Mouse (Mus musculus): ENCODE results near the gene Naaladl2. TPM values are rescaled to one million over a fixed set of nuclear protein-coding genes. Genes with fewer than 3 reads are reported as not detected.

Gene Naaladl2
- polyA plus RNA-seq, 1 experiment, result not detected

DNA sequence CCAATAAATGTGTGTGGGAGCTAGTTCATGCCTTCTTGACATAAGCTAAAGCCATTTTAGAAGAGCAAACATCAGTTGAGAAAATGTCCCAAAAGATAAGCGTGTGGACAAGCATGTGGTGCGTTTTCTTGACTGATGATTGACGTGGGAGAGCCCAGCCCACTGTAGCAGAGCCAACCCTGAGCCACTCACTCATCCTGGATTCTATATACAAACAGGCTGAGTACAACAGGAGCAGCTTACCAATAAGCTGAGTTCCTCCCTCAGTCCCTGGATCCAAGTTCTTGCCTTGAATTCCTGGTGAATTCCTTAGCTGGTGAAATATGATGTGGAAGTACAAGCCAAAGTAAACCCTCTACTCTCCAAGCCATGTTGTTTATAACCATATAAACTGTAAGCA, 395.0 kb downstream of the Naaladl2 start:
- no peak overlapping the region for H3K27ac ChIP-seq (ENCODE audit: insufficient read depth, low read length)
- no peaks in the 10 kb centered on the region for H3K27me3 ChIP-seq (ENCODE audit: control insufficient read depth, insufficient read depth, low read length, poor library complexity, severe bottlenecking)
- no peaks in the 10 kb centered on the region for H3K9me3 ChIP-seq (replicated peaks; ENCODE audit: control insufficient read depth, insufficient read depth, low read length, poor library complexity, severe bottlenecking)
- H3K36me3 ChIP-seq (ENCODE audit: control insufficient read depth, insufficient read depth, low read length, poor library complexity, severe bottlenecking), result no peaks in the 10 kb centered on the region
- H3K9ac ChIP-seq (ENCODE audit: low read depth, poor library complexity, severe bottlenecking), result no peak overlapping the region
- no peaks in the 10 kb centered on the region for H3K4me1 ChIP-seq (ENCODE audit: control insufficient read depth, insufficient read depth, low read length)
- no peak overlapping the region for H3K4me3 ChIP-seq (ENCODE audit: low read depth, low read length)
- TF ChIP-seq POLR2A (IDR thresholded peaks at IDR 0.05; ENCODE audit: insufficient read depth, low read length), result no peak
- TF ChIP-seq EP300 (IDR thresholded peaks at IDR 0.05; ENCODE audit: insufficient read depth, low read depth, low read length), result no peak
- TF ChIP-seq CTCF (IDR thresholded peaks at IDR 0.05; ENCODE audit: low read depth, low read length), result no peak

GRCm38 (mm10) chr3:24747182-24747856, 396.7 kb downstream of the Naaladl2 start:
- Histone ChIP-seq H3K27me3 (ENCODE audit: control insufficient read depth, insufficient read depth, low read length, poor library complexity, severe bottlenecking) (no peaks in the 10 kb centered on the region), H3K36me3 (ENCODE audit: control insufficient read depth, insufficient read depth, low read length, poor library complexity, severe bottlenecking) (no peaks in the 10 kb centered on the region), H3K27ac (ENCODE audit: insufficient read depth, low read length) (no peak overlapping the region), H3K4me3 (ENCODE audit: low read depth, low read length) (no peak overlapping the region), H3K9me3 (replicated peaks; ENCODE audit: control insufficient read depth, insufficient read depth, low read length, poor library complexity, severe bottlenecking) (no peaks in the 10 kb centered on the region), H3K9ac (ENCODE audit: low read depth, poor library complexity, severe bottlenecking) (no peak overlapping the region), H3K4me1 (ENCODE audit: control insufficient read depth, insufficient read depth, low read length) (no peaks in the 10 kb centered on the region)
- TF ChIP-seq POLR2A (IDR thresholded peaks at IDR 0.05; ENCODE audit: insufficient read depth, low read length) (no peak), CTCF (IDR thresholded peaks at IDR 0.05; ENCODE audit: low read depth, low read length) (no peak), EP300 (IDR thresholded peaks at IDR 0.05; ENCODE audit: insufficient read depth, low read depth, low read length) (no peak)

DNA sequence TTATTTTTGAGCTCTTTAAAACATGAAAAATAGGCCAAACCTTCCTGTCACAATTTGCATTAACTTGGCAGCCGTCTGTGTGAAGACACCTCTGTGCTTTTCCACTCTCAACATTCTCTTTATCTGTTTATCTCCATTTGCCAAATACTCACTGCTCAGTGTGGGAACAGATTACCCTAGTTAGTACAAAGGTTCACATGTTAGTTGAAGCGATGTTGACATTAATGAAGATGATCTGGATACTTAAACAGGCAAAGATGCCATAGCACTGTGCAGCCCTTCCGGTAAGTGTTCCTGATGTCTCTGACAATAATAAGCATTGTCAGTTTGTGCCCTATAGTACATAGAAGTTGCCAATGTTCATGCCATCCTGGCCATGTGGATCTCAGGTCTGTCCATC, 400.1 kb downstream of the Naaladl2 start:
- H3K27me3 ChIP-seq (ENCODE audit: control insufficient read depth, insufficient read depth, low read length, poor library complexity, severe bottlenecking), result no peaks in the 10 kb centered on the region
- H3K9ac ChIP-seq (ENCODE audit: low read depth, poor library complexity, severe bottlenecking), result no peak overlapping the region
- no peaks in the 10 kb centered on the region for H3K36me3 ChIP-seq (ENCODE audit: control insufficient read depth, insufficient read depth, low read length, poor library complexity, severe bottlenecking)
- no peaks in the 10 kb centered on the region for H3K4me1 ChIP-seq (ENCODE audit: control insufficient read depth, insufficient read depth, low read length)
- no peaks in the 10 kb centered on the region for H3K9me3 ChIP-seq (replicated peaks; ENCODE audit: control insufficient read depth, insufficient read depth, low read length, poor library complexity, severe bottlenecking)
- no peak overlapping the region for H3K27ac ChIP-seq (ENCODE audit: insufficient read depth, low read length)
- no peak overlapping the region for H3K4me3 ChIP-seq (ENCODE audit: low read depth, low read length)
- TF ChIP-seq CTCF (IDR thresholded peaks at IDR 0.05; ENCODE audit: low read depth, low read length) (no peak), POLR2A (IDR thresholded peaks at IDR 0.05; ENCODE audit: insufficient read depth, low read length) (no peak), EP300 (IDR thresholded peaks at IDR 0.05; ENCODE audit: insufficient read depth, low read depth, low read length) (no peak)

GRCm38 (mm10) chr3:24719181-24719749, 424.8 kb downstream of the Naaladl2 start:
- no peak overlapping the region for H3K4me3 ChIP-seq (ENCODE audit: low read depth, low read length)
- no peak overlapping the region for H3K27ac ChIP-seq (ENCODE audit: insufficient read depth, low read length)
- H3K4me1 ChIP-seq (ENCODE audit: control insufficient read depth, insufficient read depth, low read length), result no peaks in the 10 kb centered on the region
- H3K27me3 ChIP-seq (ENCODE audit: control insufficient read depth, insufficient read depth, low read length, poor library complexity, severe bottlenecking), result no peaks in the 10 kb centered on the region; the same call in 1 of the 2 replicates
- H3K36me3 ChIP-seq (ENCODE audit: control insufficient read depth, insufficient read depth, low read length, poor library complexity, severe bottlenecking), result no peaks in the 10 kb centered on the region
- H3K9me3 ChIP-seq (replicated peaks; ENCODE audit: control insufficient read depth, insufficient read depth, low read length, poor library complexity, severe bottlenecking), result no peaks in the 10 kb centered on the region
- TF ChIP-seq POLR2A (IDR thresholded peaks at IDR 0.05; ENCODE audit: insufficient read depth, low read length) (no peak), CTCF (IDR thresholded peaks at IDR 0.05; ENCODE audit: low read depth, low read length) (no peak), EP300 (IDR thresholded peaks at IDR 0.05; ENCODE audit: insufficient read depth, low read depth, low read length) (no peak)
- H3K9ac ChIP-seq (ENCODE audit: low read depth, poor library complexity, severe bottlenecking), result no peak overlapping the region

GRCm38 (mm10) chr3:24714770-24715169, 429.3 kb downstream of the Naaladl2 start:
- TF ChIP-seq POLR2A (IDR thresholded peaks at IDR 0.05; ENCODE audit: insufficient read depth, low read length), result no peak
- Histone ChIP-seq H3K9me3 (replicated peaks; ENCODE audit: control insufficient read depth, insufficient read depth, low read length, poor library complexity, severe bottlenecking) (no peaks in the 10 kb centered on the region), H3K4me3 (ENCODE audit: low read depth, low read length) (no peak overlapping the region), H3K36me3 (ENCODE audit: control insufficient read depth, insufficient read depth, low read length, poor library complexity, severe bottlenecking) (no peaks in the 10 kb centered on the region), H3K4me1 (ENCODE audit: control insufficient read depth, insufficient read depth, low read length) (no peaks in the 10 kb centered on the region), H3K27me3 (ENCODE audit: control insufficient read depth, insufficient read depth, low read length, poor library complexity, severe bottlenecking) (no peaks in the 10 kb centered on the region; the same call in 1 of the 2 replicates), H3K9ac (ENCODE audit: low read depth, poor library complexity, severe bottlenecking) (no peak overlapping the region), H3K27ac (ENCODE audit: insufficient read depth, low read length) (no peak overlapping the region)

DNA sequence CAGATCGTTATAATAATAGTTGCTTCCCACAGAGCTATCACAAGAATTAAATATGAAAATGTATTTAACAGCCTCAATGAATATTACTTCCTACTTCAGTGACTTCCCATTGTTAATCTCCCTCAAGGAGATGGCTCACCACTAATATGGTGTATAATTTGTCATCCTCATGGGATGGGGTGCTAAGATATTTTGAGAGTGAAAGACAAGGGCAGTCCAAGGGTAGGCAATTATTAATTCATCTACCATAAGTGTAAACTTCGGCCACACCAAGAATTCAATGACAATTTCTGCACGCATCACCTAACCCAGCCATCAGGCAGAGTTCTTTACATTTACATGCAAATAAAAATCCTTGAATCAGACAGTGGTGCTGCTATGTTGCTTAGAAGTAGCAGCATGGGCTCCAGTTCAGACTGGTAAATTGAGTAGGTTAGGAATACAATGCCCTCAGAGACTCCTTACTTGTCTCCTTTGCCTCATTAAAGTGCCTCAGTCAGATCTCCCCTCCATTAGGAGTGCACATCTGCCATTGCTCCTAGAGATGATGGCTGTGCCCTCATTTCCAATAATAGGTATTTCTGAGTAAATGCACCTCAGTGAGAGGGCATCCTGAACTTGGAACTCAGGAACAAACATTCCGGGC, 438.2 kb downstream of the Naaladl2 start:
- no peaks in the 10 kb centered on the region for H3K4me1 ChIP-seq (ENCODE audit: control insufficient read depth, insufficient read depth, low read length)
- no peak overlapping the region for H3K27ac ChIP-seq (ENCODE audit: insufficient read depth, low read length)
- no peaks in the 10 kb centered on the region for H3K27me3 ChIP-seq (ENCODE audit: control insufficient read depth, insufficient read depth, low read length, poor library complexity, severe bottlenecking)
- H3K36me3 ChIP-seq (ENCODE audit: control insufficient read depth, insufficient read depth, low read length, poor library complexity, severe bottlenecking), result no peaks in the 10 kb centered on the region
- H3K4me3 ChIP-seq (ENCODE audit: low read depth, low read length), result no peak overlapping the region
- TF ChIP-seq POLR2A (IDR thresholded peaks at IDR 0.05; ENCODE audit: insufficient read depth, low read length) (no peak), CTCF (IDR thresholded peaks at IDR 0.05; ENCODE audit: low read depth, low read length) (no peak), EP300 (IDR thresholded peaks at IDR 0.05; ENCODE audit: insufficient read depth, low read depth, low read length) (no peak)
- H3K9me3 ChIP-seq (replicated peaks; ENCODE audit: control insufficient read depth, insufficient read depth, low read length, poor library complexity, severe bottlenecking), result no peaks in the 10 kb centered on the region
- H3K9ac ChIP-seq (ENCODE audit: low read depth, poor library complexity, severe bottlenecking), result no peak overlapping the region
